Mouse (Mus musculus) forebrain, postnatal 0 days (tissue): ENCODE measurements around the gene Dnah6. TPM values are rescaled to one million over a fixed set of nuclear protein-coding genes. Genes with fewer than 3 reads are reported as not detected.

Experiments
- ATAC-seq: fragments of 200-750 bp; cut with Nextera tagmentation; 2 replicates; pipeline ENCODE4 v1.8.0; 2017; ENCODE audit warnings: mild to moderate bottlenecking, moderate library complexity
- DNase-seq: peaks from one replicate; pipeline ENCODE4 v3.0.0-alpha.2; 2015
- H3K27ac ChIP-seq: fragments of 300-500 bp; sonication (generic); 2 replicates; pipeline ENCODE4 v1.5.1; 2014; ENCODE audit warnings: low read depth, mild to moderate bottlenecking, antibody characterized with exemption, low read length, moderate library complexity, mixed read lengths
- H3K27me3 ChIP-seq: fragments of 300-500 bp; sonication (generic); 2 replicates; pipeline ENCODE4 v1.6.1; 2014; ENCODE audit warnings: mild to moderate bottlenecking, low read length, mixed read lengths; ENCODE audit not compliant: insufficient read depth
- H3K36me3 ChIP-seq: fragments of 300-500 bp; sonication (generic); 2 replicates; pipeline ENCODE4 v1.6.1; 2014; ENCODE audit warnings: mild to moderate bottlenecking, moderate library complexity; ENCODE audit not compliant: insufficient read depth
- H3K4me1 ChIP-seq: fragments of 300-500 bp; sonication (generic); 2 replicates; pipeline ENCODE4 v1.6.1; 2014; ENCODE audit warnings: antibody characterized with exemption; ENCODE audit not compliant: insufficient read depth
- H3K4me2 ChIP-seq: fragments of 300-500 bp; sonication (generic); 2 replicates; pipeline ENCODE4 v1.6.1; 2014; ENCODE audit warnings: low read depth, mild to moderate bottlenecking, moderate library complexity
- H3K4me3 ChIP-seq: fragments of 300-500 bp; sonication (generic); 2 replicates; pipeline ENCODE4 v1.5.1; 2014; ENCODE audit warnings: low read depth, low read length, mixed read lengths
- H3K9ac ChIP-seq: fragments of 300-500 bp; sonication (generic); 2 replicates; pipeline ENCODE4 v1.6.1; 2014; ENCODE audit warnings: mild to moderate bottlenecking
- H3K9me3 ChIP-seq: fragments of 300-500 bp; sonication (generic); 2 replicates; pipeline ENCODE4 v1.6.1; 2016; ENCODE audit warnings: low read length
- CTCF ChIP-seq: sonication (generic); IDR thresholded peaks from 2 replicates; pipeline ENCODE4 v1.5.1; 2016; ENCODE audit warnings: antibody characterized with exemption, control low read depth, low read depth
- WGBS: fragments of 180-500 bp; shearing (Covaris S2); extraction: QIAGEN DNeasy Blood & Tissue Kit; methylation state at CpG from one replicate; pipeline ENCODE4 v1.1.7; 2014; 5-methylcytosine and 5-hydroxymethylcytosine counted together
- polyA plus RNA-seq: library from polyadenylated mRNA; unstranded; fragments of >200 nt; fragmentation: Nextera tagmentation; extraction: Ambion mirVana; gene quantifications from 2 replicates; pipeline ENCODE4 v1.2.1, GENCODE M21; 2015
- total RNA-seq: library from RNA; depleted of rRNA; stranded (reverse); fragments of >200 nt; gene quantifications from 2 replicates; pipeline ENCODE4 v1.2.3, GENCODE M21; 2014

Gene Dnah6
- total and polyA plus RNA-seq, 2 experiments from 2014 or later, result 0.44 to 1.8 TPM

- Histone ChIP-seq H3K9ac (no peak overlapping the region), H3K9me3 (no peaks in the 10 kb centered on the region), H3K27me3 (no peaks in the 10 kb centered on the region), H3K4me3 (no peak overlapping the region), H3K36me3 (no peaks in the 10 kb centered on the region), H3K4me1 (no peaks in the 10 kb centered on the region), H3K4me2 (no peak overlapping the region), H3K27ac (no peak overlapping the region)
- 75% methylated on average over 1 of the region's 1 CpGs for WGBS
- no peak for ATAC-seq
- no peak for DNase-seq
- TF ChIP-seq CTCF, result no peak
Measured at GRCm38 (mm10) chr6:72998809-72999208, 222.6 kb downstream of the Dnah6 start.

- no peak overlapping the region for H3K4me3 ChIP-seq
- H3K36me3 ChIP-seq, result no peaks in the 10 kb centered on the region
- H3K9ac ChIP-seq, result no peak overlapping the region
- no peak overlapping the region for H3K4me2 ChIP-seq
- no peaks in the 10 kb centered on the region for H3K27me3 ChIP-seq
- no peak overlapping the region for H3K27ac ChIP-seq
- no peaks in the 10 kb centered on the region for H3K4me1 ChIP-seq
- 80% methylated on average over 5 of the region's 5 CpGs for WGBS
- ATAC-seq, result no peak
- DNase-seq, result no peak
- H3K9me3 ChIP-seq, result no peaks in the 10 kb centered on the region
- TF ChIP-seq CTCF, result no peak
Measured at GRCm38 (mm10) chr6:72993688-72994082, 227.8 kb downstream of the Dnah6 start.

GRCm38 (mm10) chr6:72993054-72993687 is 228.3 kb downstream of the Dnah6 start:
- Histone ChIP-seq H3K4me1 (no peaks in the 10 kb centered on the region), H3K27ac (no peak overlapping the region), H3K36me3 (no peaks in the 10 kb centered on the region), H3K4me2 (no peak overlapping the region), H3K4me3 (no peak overlapping the region), H3K9me3 (no peaks in the 10 kb centered on the region), H3K27me3 (no peaks in the 10 kb centered on the region), H3K9ac (no peak overlapping the region)
- no peak for ATAC-seq
- WGBS, result 80% methylated on average over 8 of the region's 8 CpGs
- no peak for TF ChIP-seq CTCF
- DNase-seq, result no peak

GRCm38 (mm10) chr6:72990206-72990605 is 231.2 kb downstream of the Dnah6 start:
- Histone ChIP-seq H3K4me3 (no peak overlapping the region), H3K9ac (no peak overlapping the region)
- TF ChIP-seq CTCF, result no peak

GRCm38 (mm10) chr6:72989028-72989736 is 232.3 kb downstream of the Dnah6 start:
- Histone ChIP-seq H3K4me2 (no peak overlapping the region), H3K4me3 (no peak overlapping the region), H3K9ac (no peak overlapping the region), H3K36me3 (no peaks in the 10 kb centered on the region), H3K9me3 (no peaks in the 10 kb centered on the region), H3K27ac (no peak overlapping the region), H3K27me3 (no peaks in the 10 kb centered on the region), H3K4me1 (no peaks in the 10 kb centered on the region)
- peak; percentile 30 for DNase-seq
- 21% methylated on average over 7 of the region's 7 CpGs for WGBS
- peak; percentile 85 for ATAC-seq
- TF ChIP-seq CTCF, result no peak

More at GRCm38 (mm10) chr6:72990206-72990605, 231.2 kb downstream of the Dnah6 start:
- H3K4me2 ChIP-seq, result no peak overlapping the region
- no peaks in the 10 kb centered on the region for H3K4me1 ChIP-seq
- WGBS, result 92% methylated on average over 5 of the region's 5 CpGs
- H3K27me3 ChIP-seq, result no peaks in the 10 kb centered on the region
- no peak overlapping the region for H3K27ac ChIP-seq
- no peak for DNase-seq
- H3K36me3 ChIP-seq, result no peaks in the 10 kb centered on the region
- no peaks in the 10 kb centered on the region for H3K9me3 ChIP-seq
- no peak for ATAC-seq

GRCm38 (mm10) chr6:72982506-72982905 is 238.9 kb downstream of the Dnah6 start:
- no peaks in the 10 kb centered on the region for H3K4me1 ChIP-seq
- H3K27ac ChIP-seq, result no peak overlapping the region
- whole genome bisulfite sequencing, result 50% methylated on average over 4 of the region's 4 CpGs
- H3K9ac ChIP-seq, result no peak overlapping the region
- no peaks in the 10 kb centered on the region for H3K36me3 ChIP-seq
- ATAC-seq (no peak), DNase-seq (no peak)
- no peak overlapping the region for H3K4me2 ChIP-seq
- H3K4me3 ChIP-seq, result no peak overlapping the region
- no peaks in the 10 kb centered on the region for H3K9me3 ChIP-seq
- TF ChIP-seq CTCF, result no peak
- H3K27me3 ChIP-seq, result no peaks in the 10 kb centered on the region

- Histone ChIP-seq H3K4me2 (no peak overlapping the region), H3K36me3 (no peaks in the 10 kb centered on the region), H3K4me1 (no peaks in the 10 kb centered on the region), H3K9me3 (no peaks in the 10 kb centered on the region), H3K9ac (no peak overlapping the region), H3K27me3 (no peaks in the 10 kb centered on the region), H3K4me3 (no peak overlapping the region), H3K27ac (no peak overlapping the region)
- DNase-seq (no peak), ATAC-seq (no peak)
- no peak for TF ChIP-seq CTCF
- 65% methylated on average over 6 of the region's 6 CpGs for WGBS
Measured at GRCm38 (mm10) chr6:72981851-72982250, 239.6 kb downstream of the Dnah6 start.
